Mouse (Mus musculus) stomach, postnatal 0 days (tissue): ENCODE measurements around the gene Zfp866.

Experiments used
- CTCF ChIP-seq: IDR thresholded peaks from 2 replicates; pipeline ENCODE4 v1.5.1; 2016; ENCODE audit warnings: antibody characterized with exemption, low read depth, mild to moderate bottlenecking, moderate library complexity
- EP300 ChIP-seq: optimal IDR thresholded peaks from 2 replicates; pipeline ENCODE3; 2016; ENCODE audit warnings: antibody characterized with exemption

DNA sequence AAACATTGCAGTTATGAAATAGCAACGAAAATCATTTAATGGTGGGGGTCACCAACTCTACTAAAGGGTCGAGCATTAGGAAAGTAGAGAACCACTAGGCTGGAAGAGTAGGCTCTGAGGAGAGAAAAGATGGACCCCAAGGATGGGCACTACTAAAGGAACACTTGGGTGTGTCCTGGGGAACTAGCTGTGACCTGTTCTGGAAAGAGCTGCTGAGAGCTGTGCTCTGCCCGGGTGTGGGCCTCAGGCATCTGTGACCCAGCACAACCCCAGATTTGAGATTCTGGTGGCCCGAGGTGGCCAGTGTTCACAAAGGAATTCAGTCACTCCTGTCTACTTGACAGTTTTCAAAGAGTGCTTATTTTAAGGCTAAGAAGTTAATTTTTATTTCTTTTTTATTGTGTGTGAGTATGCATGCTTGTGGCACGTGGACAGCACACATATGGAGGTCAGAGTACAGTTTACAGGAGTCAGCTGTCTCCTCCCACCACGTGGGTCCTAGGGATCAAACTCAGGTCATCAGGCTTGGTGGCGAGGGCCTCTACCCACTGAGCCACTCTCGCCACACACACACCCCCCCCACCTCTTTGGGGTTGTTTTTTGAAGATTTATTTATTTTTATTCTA lies 46.2 kb upstream of the Zfp866 start:
- TF ChIP-seq CTCF (no peak), EP300 (no peak)
